Mouse (Mus musculus) hindbrain, embryonic 16.5 days (tissue): ENCODE data around the gene Gm42906. TPM values are rescaled to one million over a fixed set of nuclear protein-coding genes. Genes with fewer than 3 reads are reported as not detected.

Source experiments
- ATAC-seq: fragments of 200-750 bp; cut with Nextera tagmentation; 2 replicates; pipeline ENCODE4 v1.8.0; 2017; ENCODE audit warnings: moderate TSS enrichment, moderate library complexity
- H3K27ac ChIP-seq: fragments of 300-500 bp; sonication (generic); 2 replicates; pipeline ENCODE4 v1.5.1; 2014; ENCODE audit warnings: low read depth, mild to moderate bottlenecking, control low read depth, low read length, moderate library complexity
- H3K27me3 ChIP-seq: fragments of 300-500 bp; sonication (generic); replicated peaks from 2 replicates; pipeline ENCODE4 v1.6.1; 2014; ENCODE audit warnings: low read length; ENCODE audit not compliant: control insufficient read depth, insufficient read depth
- H3K36me3 ChIP-seq: fragments of 300-500 bp; sonication (generic); 2 replicates; pipeline ENCODE4 v1.6.1; 2014; ENCODE audit warnings: mild to moderate bottlenecking, low read length, moderate library complexity, mixed read lengths; ENCODE audit not compliant: control insufficient read depth, insufficient read depth
- H3K4me1 ChIP-seq: fragments of 300-500 bp; sonication (generic); 2 replicates; pipeline ENCODE4 v1.6.1; 2014; ENCODE audit warnings: low read depth, low read length; ENCODE audit not compliant: control insufficient read depth, insufficient read depth
- H3K4me2 ChIP-seq: fragments of 300-500 bp; sonication (generic); 2 replicates; pipeline ENCODE4 v1.6.1; 2014; ENCODE audit warnings: mild to moderate bottlenecking, low read length, control low read depth, moderate library complexity
- H3K4me3 ChIP-seq: fragments of 300-500 bp; sonication (generic); 2 replicates; pipeline ENCODE4 v1.5.1; 2014; ENCODE audit warnings: mild to moderate bottlenecking, low read length, control low read depth, moderate library complexity
- H3K9ac ChIP-seq: fragments of 300-500 bp; sonication (generic); 2 replicates; pipeline ENCODE4 v1.6.1; 2014; ENCODE audit warnings: low read depth, mild to moderate bottlenecking, control low read depth, low read length, moderate library complexity
- H3K9me3 ChIP-seq: fragments of 300-500 bp; sonication (generic); 2 replicates; pipeline ENCODE4 v1.6.1; 2014; ENCODE audit warnings: mild to moderate bottlenecking, low read length, moderate library complexity; ENCODE audit not compliant: control insufficient read depth
- WGBS: fragments of 180-500 bp; shearing (Covaris S2); extraction: QIAGEN DNeasy Blood & Tissue Kit; methylation state at CpG from one replicate; pipeline ENCODE4 v1.1.7; 2014; 5-methylcytosine and 5-hydroxymethylcytosine counted together
- polyA plus RNA-seq: library from polyadenylated mRNA; unstranded; fragments of >200 nt; fragmentation: Nextera tagmentation; extraction: Ambion mirVana; gene quantifications from 2 replicates; pipeline ENCODE4 v1.2.1, GENCODE M21; 2015

Gm42906 gene
- polyA plus RNA-seq, 1 experiment from 2014 or later: not detected

DNA sequence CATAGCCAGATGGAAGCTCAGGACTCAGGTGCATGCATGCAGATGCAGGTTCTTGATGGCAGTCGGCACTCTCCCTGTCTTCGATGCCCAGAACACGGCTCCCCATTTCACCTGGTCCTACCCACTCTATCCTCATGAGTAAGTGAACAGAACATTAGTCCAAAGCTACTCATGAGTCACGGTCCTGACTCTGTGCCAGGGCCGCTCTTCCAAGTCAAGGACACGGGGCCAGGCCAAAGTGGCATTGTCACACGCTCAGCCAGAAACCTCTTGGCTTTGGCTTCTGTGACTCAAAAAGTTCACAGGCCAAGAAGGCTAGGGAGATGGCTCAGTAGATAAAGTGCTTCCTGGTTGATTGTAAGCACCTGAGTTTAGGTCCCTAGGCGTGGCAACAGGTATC, 81.3 kb downstream of the Gm42906 start:
- Histone ChIP-seq H3K4me1 (no peaks in the 10 kb centered on the region), H3K27ac (no peak overlapping the region), H3K9ac (no peak overlapping the region), H3K9me3 (no peaks in the 10 kb centered on the region), H3K4me3 (no peak overlapping the region), H3K4me2 (no peak overlapping the region), H3K27me3 (no peaks in the 10 kb centered on the region), H3K36me3 (no peaks in the 10 kb centered on the region)
- 93% methylated on average over 8 of the region's 8 CpGs for WGBS
- no peak for ATAC-seq

DNA sequence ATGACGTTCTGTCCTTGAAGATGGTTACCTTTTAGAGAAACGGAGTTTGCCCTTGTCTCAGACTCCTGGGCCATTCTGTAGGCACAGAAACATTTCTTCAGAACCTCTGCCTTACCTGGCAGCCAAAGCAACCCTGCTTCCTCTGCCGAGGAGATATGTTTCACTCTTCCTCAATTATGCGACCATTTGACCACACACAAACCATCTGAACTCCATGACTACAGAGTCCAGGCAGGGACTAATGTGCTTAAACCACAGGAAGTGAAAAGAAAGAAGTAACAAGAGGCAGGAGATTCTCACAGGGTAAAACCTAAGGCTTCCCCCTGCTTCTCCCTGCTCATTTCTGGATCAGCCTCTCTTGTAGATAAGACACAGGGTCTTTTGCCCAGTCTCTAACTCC, 83.2 kb downstream of the Gm42906 start:
- 91% methylated on average over 4 of the region's 4 CpGs for WGBS
- no peaks in the 10 kb centered on the region for H3K27me3 ChIP-seq
- H3K4me2 ChIP-seq: no peak overlapping the region
- H3K36me3 ChIP-seq: no peaks in the 10 kb centered on the region
- H3K27ac ChIP-seq: no peak overlapping the region
- H3K4me1 ChIP-seq: no peaks in the 10 kb centered on the region
- H3K9ac ChIP-seq: no peak overlapping the region
- no peaks in the 10 kb centered on the region for H3K9me3 ChIP-seq
- no peak overlapping the region for H3K4me3 ChIP-seq
- ATAC-seq: no peak

DNA sequence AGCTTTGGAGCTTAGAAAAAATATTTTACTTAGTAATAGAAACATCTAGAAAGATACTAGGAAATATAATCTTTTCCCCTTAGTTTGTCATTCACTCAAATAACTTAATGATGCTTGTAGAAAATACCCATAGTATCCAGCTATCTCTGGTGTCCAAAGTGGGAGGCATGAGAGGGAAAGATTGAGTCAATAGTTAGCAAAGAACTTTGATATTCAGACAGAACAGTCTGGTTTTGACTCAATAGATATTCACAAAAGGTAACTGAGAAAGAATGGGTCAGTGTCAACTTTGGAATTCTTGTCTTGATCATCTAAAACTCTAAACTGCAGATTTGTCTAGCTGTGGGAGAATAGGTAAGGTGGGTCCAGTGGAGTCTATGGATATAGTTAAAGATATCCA, 94.3 kb downstream of the Gm42906 start:
- Histone ChIP-seq H3K27me3 (no peaks in the 10 kb centered on the region), H3K9me3 (no peaks in the 10 kb centered on the region), H3K4me2 (no peak overlapping the region), H3K4me1 (no peaks in the 10 kb centered on the region), H3K4me3 (no peak overlapping the region), H3K9ac (no peak overlapping the region), H3K27ac (no peak overlapping the region), H3K36me3 (no peaks in the 10 kb centered on the region)
- ATAC-seq: no peak

DNA sequence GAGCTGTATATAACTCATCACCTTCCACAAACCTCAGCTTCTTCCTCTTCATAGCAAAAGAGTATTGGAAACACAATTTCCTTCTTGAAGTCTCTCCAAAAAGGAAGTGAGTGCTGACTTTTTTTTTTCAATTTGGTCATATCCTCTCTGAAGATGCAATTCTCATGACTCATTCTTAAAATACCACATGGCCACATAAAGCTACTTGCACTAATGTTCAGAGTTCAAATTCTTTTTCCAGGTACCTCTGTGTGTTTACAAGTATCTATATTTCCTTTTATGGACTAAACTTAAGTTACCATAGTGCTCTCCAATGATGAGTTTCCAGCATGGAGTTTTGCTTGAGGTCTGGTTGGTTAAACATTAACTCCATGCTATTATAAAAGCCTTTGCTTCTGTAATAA, 94.8 kb downstream of the Gm42906 start:
- no peak for ATAC-seq
- no peaks in the 10 kb centered on the region for H3K9me3 ChIP-seq
- H3K4me3 ChIP-seq: no peak overlapping the region
- H3K4me2 ChIP-seq: no peak overlapping the region
- H3K9ac ChIP-seq: no peak overlapping the region
- H3K27me3 ChIP-seq: no peaks in the 10 kb centered on the region
- H3K27ac ChIP-seq: no peak overlapping the region
- H3K4me1 ChIP-seq: no peaks in the 10 kb centered on the region
- no peaks in the 10 kb centered on the region for H3K36me3 ChIP-seq

DNA sequence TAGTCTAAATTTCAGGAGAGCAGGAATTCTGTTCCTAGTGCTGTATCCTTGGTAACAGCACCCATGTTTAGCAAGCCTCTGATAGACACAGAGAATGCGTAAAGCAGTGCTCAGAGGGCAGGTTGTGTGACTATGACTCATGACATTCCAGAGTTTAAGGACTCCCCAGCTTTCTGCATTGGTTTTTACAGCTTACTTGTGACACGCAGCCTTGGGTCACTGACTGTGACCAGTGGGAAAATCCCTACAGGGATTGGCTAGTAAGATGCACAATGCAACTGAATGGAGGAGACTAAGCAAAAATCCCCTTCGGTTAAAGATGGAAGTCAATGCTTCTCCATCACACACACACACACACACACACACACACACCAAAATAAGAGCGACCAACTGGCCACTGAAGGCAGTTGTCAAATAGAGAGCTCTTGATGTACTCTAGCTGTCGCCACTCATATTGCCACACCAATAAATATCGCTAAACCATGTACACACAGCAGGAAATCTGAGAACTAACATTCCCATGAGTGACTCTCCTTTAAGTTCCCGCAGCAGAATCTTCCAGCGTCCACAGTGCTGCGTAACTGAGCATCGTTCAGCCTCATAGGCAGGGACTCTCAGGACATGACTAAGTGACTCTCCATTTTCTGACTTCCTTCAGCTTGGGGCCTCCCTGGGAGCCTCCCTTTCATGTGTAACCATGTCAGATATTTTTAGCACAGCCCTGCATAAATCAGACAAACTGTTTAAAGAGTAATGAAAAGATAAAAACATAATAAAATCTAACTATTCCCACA, 112.0 kb downstream of the Gm42906 start:
- no peak for ATAC-seq
- Histone ChIP-seq H3K4me2 (no peak overlapping the region), H3K27me3 (no peaks in the 10 kb centered on the region), H3K9ac (no peak overlapping the region), H3K27ac (no peak overlapping the region), H3K36me3 (no peaks in the 10 kb centered on the region), H3K4me3 (no peak overlapping the region), H3K4me1 (no peaks in the 10 kb centered on the region), H3K9me3 (no peaks in the 10 kb centered on the region)
- WGBS: 63% methylated on average over 10 of the region's 10 CpGs

DNA sequence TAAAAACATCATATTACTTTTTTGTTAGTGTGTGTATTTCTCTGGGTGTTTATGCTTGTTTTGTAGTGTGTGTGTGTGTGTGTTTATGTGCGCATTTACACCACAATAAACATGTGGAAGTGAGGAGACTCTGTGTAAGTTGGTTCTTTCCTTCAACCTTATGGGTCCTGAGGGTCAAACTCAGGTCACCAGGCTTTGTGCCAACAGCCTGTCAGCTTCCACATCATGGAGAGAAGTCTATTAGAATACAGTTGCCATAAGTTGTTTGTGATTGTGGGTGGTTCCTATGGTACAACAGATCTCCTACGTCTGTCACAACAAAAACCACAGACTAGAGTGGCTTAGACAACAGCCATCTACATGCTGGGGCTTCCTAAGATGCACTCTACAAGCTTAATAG, 127.7 kb downstream of the Gm42906 start:
- H3K9me3 ChIP-seq: 0 out of 2 replicates have a peak, but pooled peaks cover 2% of the 10 kb centered on the region
- H3K27ac ChIP-seq: no peak overlapping the region
- H3K4me3 ChIP-seq: no peak overlapping the region
- H3K4me1 ChIP-seq: no peaks in the 10 kb centered on the region
- no peaks in the 10 kb centered on the region for H3K36me3 ChIP-seq
- no peak for ATAC-seq
- H3K4me2 ChIP-seq: no peak overlapping the region
- H3K27me3 ChIP-seq: no peaks in the 10 kb centered on the region
- WGBS: 86% methylated on average over 2 of the region's 2 CpGs
- no peak overlapping the region for H3K9ac ChIP-seq

DNA sequence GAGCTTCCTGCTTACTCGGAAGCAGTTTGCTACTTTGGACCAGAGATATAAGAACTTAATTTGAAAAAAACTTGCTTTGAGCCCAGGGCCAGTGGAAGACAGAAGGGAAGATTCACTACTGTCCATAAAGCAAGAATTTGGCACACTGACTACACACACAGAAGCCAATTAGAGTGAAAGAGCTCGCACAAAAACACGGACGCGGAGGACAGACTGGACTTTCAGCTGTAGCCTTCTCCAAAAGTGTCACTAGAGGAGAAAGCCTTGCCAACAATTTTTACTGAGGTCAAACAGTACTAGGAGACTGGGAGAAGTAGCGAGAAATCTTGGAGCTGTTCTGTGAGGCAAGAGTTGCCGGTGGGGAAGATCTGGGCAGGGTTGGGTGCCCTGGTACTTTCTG, 128.4 kb downstream of the Gm42906 start:
- no peak for ATAC-seq
- H3K4me2 ChIP-seq: no peak overlapping the region
- H3K4me1 ChIP-seq: no peaks in the 10 kb centered on the region
- H3K27ac ChIP-seq: no peak overlapping the region
- 92% methylated on average over 7 of the region's 7 CpGs for WGBS
- H3K9ac ChIP-seq: no peak overlapping the region
- no peaks in the 10 kb centered on the region for H3K27me3 ChIP-seq
- 0 out of 2 replicates have a peak, but pooled peaks cover 2% of the 10 kb centered on the region for H3K9me3 ChIP-seq
- no peak overlapping the region for H3K4me3 ChIP-seq
- no peaks in the 10 kb centered on the region for H3K36me3 ChIP-seq

DNA sequence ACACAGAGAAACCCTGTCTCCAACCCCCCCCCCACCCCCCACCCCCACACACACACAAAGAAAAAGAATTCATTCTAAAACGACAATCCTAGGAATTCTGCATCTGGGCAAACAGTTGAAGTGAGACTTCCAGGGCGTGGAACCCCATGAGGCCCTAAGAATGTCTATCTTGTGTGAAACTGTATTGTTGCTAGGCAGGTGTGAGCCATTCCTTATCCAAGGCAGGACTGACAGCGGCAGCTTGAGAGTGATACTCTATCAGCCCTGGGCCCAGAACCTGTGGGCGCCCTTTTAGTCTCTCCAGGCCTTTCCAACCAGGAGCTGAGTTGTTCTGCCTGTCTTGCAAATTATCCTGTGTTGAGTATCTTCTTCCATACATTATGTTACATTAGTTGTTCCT, 129.6 kb downstream of the Gm42906 start:
- H3K9me3 ChIP-seq: 0 out of 2 replicates have a peak, but pooled peaks cover 2% of the 10 kb centered on the region
- no peaks in the 10 kb centered on the region for H3K4me1 ChIP-seq
- ATAC-seq: no peak
- H3K9ac ChIP-seq: no peak overlapping the region
- H3K4me2 ChIP-seq: no peak overlapping the region
- H3K36me3 ChIP-seq: no peaks in the 10 kb centered on the region
- H3K4me3 ChIP-seq: no peak overlapping the region
- 70% methylated on average over 4 of the region's 4 CpGs for WGBS
- H3K27me3 ChIP-seq: no peaks in the 10 kb centered on the region
- no peak overlapping the region for H3K27ac ChIP-seq

DNA sequence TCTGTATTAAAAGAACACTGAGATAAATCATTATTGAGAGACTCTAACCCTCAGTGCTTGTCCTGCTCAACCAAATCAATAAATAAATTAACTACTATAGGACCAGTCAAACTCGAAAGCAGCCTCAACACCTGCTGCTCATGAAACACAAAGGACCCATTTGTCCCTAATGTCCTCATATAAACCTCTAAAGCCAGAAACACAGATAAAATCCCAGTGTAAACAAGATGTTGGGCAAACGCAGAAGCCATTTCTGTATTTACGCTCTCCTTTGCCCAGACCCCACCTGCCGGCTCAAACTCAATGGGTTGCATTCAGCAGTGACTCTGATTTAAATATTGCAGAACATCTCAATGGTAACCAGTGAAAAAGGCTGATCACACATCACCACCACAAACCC, 131.7 kb downstream of the Gm42906 start:
- no peak overlapping the region for H3K4me3 ChIP-seq
- 0 out of 2 replicates have a peak, but pooled peaks cover 2% of the 10 kb centered on the region for H3K9me3 ChIP-seq
- whole genome bisulfite sequencing: 67% methylated on average over 4 of the region's 4 CpGs
- H3K27ac ChIP-seq: no peak overlapping the region
- H3K4me1 ChIP-seq: no peaks in the 10 kb centered on the region
- no peak overlapping the region for H3K4me2 ChIP-seq
- no peak overlapping the region for H3K9ac ChIP-seq
- no peaks in the 10 kb centered on the region for H3K27me3 ChIP-seq
- no peaks in the 10 kb centered on the region for H3K36me3 ChIP-seq
- no peak for ATAC-seq
